ENCODE assay signal across 27 mouse cellular contexts in genomic region chr4:9047151-9047550, GRCm38 (mm10).
"Had no signal": no experiment of that assay in that cellular context is flagged by ENCODE, and none has a peak within 500 bp of the region (broad histone marks: within the 10 kb centered on the region; RNA-seq: fewer than 3 reads in every experiment).

No protein-coding gene starts in this region.

- H3K27ac ChIP-seq: limb, embryonic 10.5 days; limb, embryonic 12.5 days; limb, embryonic 13.5 days; limb, embryonic 15.5 days; liver, embryonic 12.5 days; liver, embryonic 13.5 days; liver, embryonic 14.5 days; liver, embryonic 15.5 days; lung, embryonic 15.5 days; macrophage; midbrain, embryonic 10.5 days; midbrain, embryonic 12.5 days; midbrain, embryonic 13.5 days; midbrain, embryonic 15.5 days; neural tube, embryonic 12.5 days had no signal

- H3K4me3 ChIP-seq: limb, embryonic 10.5 days; limb, embryonic 12.5 days; limb, embryonic 13.5 days; limb, embryonic 15.5 days; liver, embryonic 12.5 days; liver, embryonic 13.5 days; liver, embryonic 15.5 days; lung, embryonic 15.5 days; megakaryocyte, embryonic 14.5 days; midbrain, embryonic 10.5 days; midbrain, embryonic 12.5 days; midbrain, embryonic 13.5 days; midbrain, embryonic 15.5 days; myocyte; neural tube, embryonic 12.5 days had no signal

- DNase-seq: liver; liver, embryonic 13.5 days; liver, postnatal 0 days; lung, adult 18-20 months; lung, adult 2 months; lung, embryonic 14.5 days; lung, postnatal 10 days; lung, postnatal 14 days; lung, postnatal 36 days; lung, postnatal 4 days; midbrain, embryonic 14.5 days had no signal
